Mouse (Mus musculus) limb, embryonic 14.5 days (tissue): ENCODE measurements around the gene Rngtt. TPM values are rescaled to one million over a fixed set of nuclear protein-coding genes. Genes with fewer than 3 reads are reported as not detected.

Experiments used
- ATAC-seq: fragments of 200-750 bp; cut with Nextera tagmentation; 2 replicates; pipeline ENCODE4 v1.8.0; 2017; ENCODE audit warnings: low read depth, moderate number of reproducible peaks, moderate TSS enrichment; ENCODE audit not compliant: low FRiP score
- DNase-seq: peaks from one replicate; pipeline ENCODE4 v3.0.0-alpha.2; 2015; ENCODE audit warnings: low spot score
- H3K27ac ChIP-seq: fragments of 300-500 bp; sonication (generic); replicated peaks from 2 replicates; pipeline ENCODE4 v1.5.1; 2014; ENCODE audit warnings: low read depth, mild to moderate bottlenecking, low read length, moderate library complexity, mixed read lengths
- H3K27me3 ChIP-seq: fragments of 300-500 bp; sonication (generic); 2 replicates; pipeline ENCODE4 v1.6.1; 2014; ENCODE audit warnings: low read length, mixed read lengths; ENCODE audit not compliant: control insufficient read depth, insufficient read depth
- H3K36me3 ChIP-seq: fragments of 300-500 bp; sonication (generic); 2 replicates; pipeline ENCODE4 v1.6.1; 2014; ENCODE audit warnings: mild to moderate bottlenecking, low read length, moderate library complexity, mixed read lengths; ENCODE audit not compliant: control insufficient read depth, insufficient read depth
- H3K4me1 ChIP-seq: fragments of 300-500 bp; sonication (generic); 2 replicates; pipeline ENCODE4 v1.6.1; 2014; ENCODE audit warnings: antibody characterized with exemption, low read length, mixed read lengths; ENCODE audit not compliant: control insufficient read depth, insufficient read depth
- H3K4me2 ChIP-seq: fragments of 300-500 bp; sonication (generic); replicated peaks from 2 replicates; pipeline ENCODE4 v1.6.1; 2014; ENCODE audit warnings: low read depth, mild to moderate bottlenecking, low read length, moderate library complexity; ENCODE audit not compliant: severe bottlenecking
- H3K4me3 ChIP-seq: fragments of 300-500 bp; sonication (generic); replicated peaks from 2 replicates; pipeline ENCODE4 v1.5.1; 2014; ENCODE audit warnings: low read length
- H3K9ac ChIP-seq: fragments of 300-500 bp; sonication (generic); 2 replicates; pipeline ENCODE4 v1.6.1; 2014; ENCODE audit warnings: mild to moderate bottlenecking, low read depth, low read length, moderate library complexity; ENCODE audit not compliant: severe bottlenecking
- H3K9me3 ChIP-seq: fragments of 300-500 bp; sonication (generic); 2 replicates; pipeline ENCODE4 v1.6.1; 2016; ENCODE audit warnings: low read length; ENCODE audit not compliant: control insufficient read depth
- POLR2A ChIP-seq: fragments of 200-500 bp; IDR thresholded peaks from 2 replicates; pipeline ENCODE4 v1.8.0; 2012; ENCODE audit warnings: inconsistent platforms, mild to moderate bottlenecking, moderate library complexity, borderline replicate concordance; ENCODE audit not compliant: insufficient read depth, insufficient read length; ENCODE audit errors: extremely low read depth
- WGBS: fragments of 180-500 bp; shearing (Covaris S2); extraction: QIAGEN DNeasy Blood & Tissue Kit; methylation state at CpG from one replicate; pipeline ENCODE4 v1.1.7; 2014; 5-methylcytosine and 5-hydroxymethylcytosine counted together
- polyA plus RNA-seq, 2 experiments: library from polyadenylated mRNA; depleted of rRNA in 1 of 2; stranded (reverse) in 1 of 2; unstranded in 1 of 2; fragments of >200 nt; fragmentation: Nextera tagmentation in 1 of 2; extraction: Ambion mirVana in 1 of 2; gene quantifications; 2 replicates each; pipeline versions ENCODE4 v1.2.1 to v1.2.3; 2012 to 2014

The Rngtt gene
- polyA plus RNA-seq, 2 experiments = 8.3 to 16.9 TPM

- Histone ChIP-seq H3K27me3 (no peaks in the 10 kb centered on the region), H3K27ac (no peak overlapping the region), H3K9ac (no peak overlapping the region), H3K4me1 (no peaks in the 10 kb centered on the region), H3K36me3 (peaks cover 11% of the 10 kb centered on the region; the same call in 1 of the 2 replicates), H3K4me2 (no peak overlapping the region), H3K4me3 (no peak overlapping the region), H3K9me3 (no peaks in the 10 kb centered on the region)
- no peak for DNase-seq
- ATAC-seq = no peak
- no peak for TF ChIP-seq POLR2A
These were observed 53.3 kb downstream of the Rngtt start for GRCm38 (mm10) chr4:33363451-33363850.

- Histone ChIP-seq H3K27ac (no peak overlapping the region), H3K36me3 (0 out of 2 replicates have a peak, but pooled peaks cover 1% of the 10 kb centered on the region), H3K4me1 (no peaks in the 10 kb centered on the region), H3K27me3 (no peaks in the 10 kb centered on the region), H3K4me3 (no peak overlapping the region), H3K9ac (no peak overlapping the region), H3K9me3 (no peaks in the 10 kb centered on the region), H3K4me2 (no peak overlapping the region)
- no peak for TF ChIP-seq POLR2A
- ATAC-seq = no peak
- peak; percentile 34 for DNase-seq
- 68% methylated on average over 6 of the region's 6 CpGs for WGBS
These were observed 64.8 kb downstream of the Rngtt start for GRCm38 (mm10) chr4:33374916-33375315.

GRCm38 (mm10) chr4:33377642-33378041, 67.5 kb downstream of the Rngtt start:
- H3K27ac ChIP-seq = no peak overlapping the region
- DNase-seq (no peak), ATAC-seq (no peak)
- no peak for TF ChIP-seq POLR2A
- H3K4me2 ChIP-seq = no peak overlapping the region
- H3K27me3 ChIP-seq = no peaks in the 10 kb centered on the region
- no peaks in the 10 kb centered on the region; the same call in 1 of the 2 replicates for H3K36me3 ChIP-seq
- no peak overlapping the region for H3K4me3 ChIP-seq
- no peaks in the 10 kb centered on the region for H3K9me3 ChIP-seq
- H3K4me1 ChIP-seq = no peaks in the 10 kb centered on the region
- no peak overlapping the region for H3K9ac ChIP-seq

- Histone ChIP-seq H3K9ac (no peak overlapping the region), H3K36me3 (no peaks in the 10 kb centered on the region; the same call in 1 of the 2 replicates), H3K27me3 (no peaks in the 10 kb centered on the region), H3K4me3 (no peak overlapping the region), H3K27ac (no peak overlapping the region), H3K4me1 (no peaks in the 10 kb centered on the region), H3K9me3 (no peaks in the 10 kb centered on the region), H3K4me2 (no peak overlapping the region)
- DNase-seq (no peak), ATAC-seq (no peak)
- 87% methylated on average over 6 of the region's 6 CpGs for WGBS
- TF ChIP-seq POLR2A = no peak
These were observed 68.8 kb downstream of the Rngtt start for GRCm38 (mm10) chr4:33378894-33379293.

- H3K9ac ChIP-seq = no peak overlapping the region
- H3K4me1 ChIP-seq = no peaks in the 10 kb centered on the region
- TF ChIP-seq POLR2A = no peak
- H3K27me3 ChIP-seq = no peaks in the 10 kb centered on the region
- no peak overlapping the region for H3K4me2 ChIP-seq
- no peaks in the 10 kb centered on the region for H3K36me3 ChIP-seq
- DNase-seq (no peak), ATAC-seq (no peak)
- H3K27ac ChIP-seq = no peak overlapping the region
- no peaks in the 10 kb centered on the region for H3K9me3 ChIP-seq
- 93% methylated on average over 3 of the region's 3 CpGs for WGBS
- no peak overlapping the region for H3K4me3 ChIP-seq
These were observed 78.8 kb downstream of the Rngtt start for GRCm38 (mm10) chr4:33388899-33389298.

GRCm38 (mm10) chr4:33390660-33391059, 80.5 kb downstream of the Rngtt start:
- no peaks in the 10 kb centered on the region for H3K9me3 ChIP-seq
- H3K27me3 ChIP-seq = no peaks in the 10 kb centered on the region
- H3K4me1 ChIP-seq = no peaks in the 10 kb centered on the region
- ATAC-seq (no peak), DNase-seq (no peak)
- H3K4me3 ChIP-seq = no peak overlapping the region
- no peak for TF ChIP-seq POLR2A
- H3K4me2 ChIP-seq = no peak overlapping the region
- H3K9ac ChIP-seq = no peak overlapping the region
- H3K27ac ChIP-seq = no peak overlapping the region
- no peaks in the 10 kb centered on the region for H3K36me3 ChIP-seq
